Mouse (Mus musculus): Measurements from ENCODE around the gene Grip1. TPM values are rescaled to one million over a fixed set of nuclear protein-coding genes. Genes with fewer than 3 reads are reported as not detected.

Grip1 gene
- polyA plus RNA-seq, 1 experiment from 2014 or later = 3.3 TPM

- no peaks in the 10 kb centered on the region for H3K27me3 ChIP-seq (ENCODE audit: insufficient read depth, low read length)
- H3K36me3 ChIP-seq (ENCODE audit: insufficient read depth, low read length) = no peaks in the 10 kb centered on the region
- no peak overlapping the region for H3K9ac ChIP-seq (replicated peaks; ENCODE audit: low read length)
- 81% methylated on average over 24 of the region's 24 CpGs for WGBS
- no peak overlapping the region for H3K27ac ChIP-seq (ENCODE audit: low read length)
- H3K4me1 ChIP-seq (ENCODE audit: insufficient read depth, low read length) = no peaks in the 10 kb centered on the region
- H3K4me3 ChIP-seq (ENCODE audit: low read length) = no peak overlapping the region
- H3K9me3 ChIP-seq (ENCODE audit: low read length) = 0 out of 2 replicates have a peak, but pooled peaks cover 5% of the 10 kb centered on the region
- ATAC-seq (ENCODE audit: low FRiP score, low TSS enrichment) = no peak
- no peak overlapping the region for H3K4me2 ChIP-seq (replicated peaks; ENCODE audit: low read depth, low read length)
These were observed 607.9 kb downstream of the Grip1 start for GRCm38 (mm10) chr10:120061238-120062130.

- Histone ChIP-seq H3K4me1 (ENCODE audit: insufficient read depth, low read length) (no peaks in the 10 kb centered on the region), H3K4me3 (ENCODE audit: low read length) (no peak overlapping the region), H3K36me3 (ENCODE audit: insufficient read depth, low read length) (no peaks in the 10 kb centered on the region), H3K9ac (replicated peaks; ENCODE audit: low read length) (no peak overlapping the region), H3K27me3 (ENCODE audit: insufficient read depth, low read length) (no peaks in the 10 kb centered on the region), H3K4me2 (replicated peaks; ENCODE audit: low read depth, low read length) (no peak overlapping the region), H3K9me3 (ENCODE audit: low read length) (no peaks in the 10 kb centered on the region), H3K27ac (ENCODE audit: low read length) (no peak overlapping the region)
- no peak for ATAC-seq (ENCODE audit: low FRiP score, low TSS enrichment)
- WGBS = 24% methylated on average over 5 of the region's 5 CpGs
These were observed 610.8 kb downstream of the Grip1 start for GRCm38 (mm10) chr10:120064424-120064823.

GRCm38 (mm10) chr10:120066319-120066718, 612.7 kb downstream of the Grip1 start:
- Histone ChIP-seq H3K4me1 (ENCODE audit: insufficient read depth, low read length) (no peaks in the 10 kb centered on the region), H3K27ac (ENCODE audit: low read length) (no peak overlapping the region), H3K4me2 (replicated peaks; ENCODE audit: low read depth, low read length) (no peak overlapping the region), H3K9me3 (ENCODE audit: low read length) (no peaks in the 10 kb centered on the region), H3K27me3 (ENCODE audit: insufficient read depth, low read length) (no peaks in the 10 kb centered on the region), H3K36me3 (ENCODE audit: insufficient read depth, low read length) (no peaks in the 10 kb centered on the region), H3K9ac (replicated peaks; ENCODE audit: low read length) (no peak overlapping the region), H3K4me3 (ENCODE audit: low read length) (no peak overlapping the region)
- 92% methylated on average over 10 of the region's 10 CpGs for WGBS
- ATAC-seq (ENCODE audit: low FRiP score, low TSS enrichment) = no peak

- Histone ChIP-seq H3K9me3 (ENCODE audit: low read length) (no peaks in the 10 kb centered on the region), H3K4me1 (ENCODE audit: insufficient read depth, low read length) (no peaks in the 10 kb centered on the region), H3K4me3 (ENCODE audit: low read length) (no peak overlapping the region), H3K4me2 (replicated peaks; ENCODE audit: low read depth, low read length) (no peak overlapping the region), H3K9ac (replicated peaks; ENCODE audit: low read length) (no peak overlapping the region), H3K27ac (ENCODE audit: low read length) (no peak overlapping the region), H3K27me3 (ENCODE audit: insufficient read depth, low read length) (no peaks in the 10 kb centered on the region), H3K36me3 (ENCODE audit: insufficient read depth, low read length) (0 out of 2 replicates have a peak, but pooled peaks cover 4% of the 10 kb centered on the region)
- no peak for ATAC-seq (ENCODE audit: low FRiP score, low TSS enrichment)
- 88% methylated on average over 3 of the region's 3 CpGs for WGBS
These were observed 624.2 kb downstream of the Grip1 start for GRCm38 (mm10) chr10:120077850-120078249.

GRCm38 (mm10) chr10:120092548-120092947, 638.9 kb downstream of the Grip1 start:
- H3K4me2 ChIP-seq (replicated peaks; ENCODE audit: low read depth, low read length) = no peak overlapping the region
- ATAC-seq (ENCODE audit: low FRiP score, low TSS enrichment) = no peak
- H3K4me3 ChIP-seq (ENCODE audit: low read length) = no peak overlapping the region
- H3K27me3 ChIP-seq (ENCODE audit: insufficient read depth, low read length) = no peaks in the 10 kb centered on the region
- no peak overlapping the region for H3K27ac ChIP-seq (ENCODE audit: low read length)
- WGBS = 85% methylated on average over 12 of the region's 12 CpGs
- no peaks in the 10 kb centered on the region for H3K4me1 ChIP-seq (ENCODE audit: insufficient read depth, low read length)
- H3K36me3 ChIP-seq (ENCODE audit: insufficient read depth, low read length) = peaks cover 44% of the 10 kb centered on the region
- H3K9me3 ChIP-seq (ENCODE audit: low read length) = no peaks in the 10 kb centered on the region
- no peak overlapping the region for H3K9ac ChIP-seq (replicated peaks; ENCODE audit: low read length)

- no peak overlapping the region for H3K4me2 ChIP-seq (replicated peaks; ENCODE audit: low read depth, low read length)
- H3K27me3 ChIP-seq (ENCODE audit: insufficient read depth, low read length) = no peaks in the 10 kb centered on the region
- H3K4me1 ChIP-seq (ENCODE audit: insufficient read depth, low read length) = no peaks in the 10 kb centered on the region
- WGBS = 84% methylated on average over 9 of the region's 9 CpGs
- H3K9me3 ChIP-seq (ENCODE audit: low read length) = no peaks in the 10 kb centered on the region
- H3K36me3 ChIP-seq (ENCODE audit: insufficient read depth, low read length) = peaks cover 31% of the 10 kb centered on the region
- no peak overlapping the region for H3K27ac ChIP-seq (ENCODE audit: low read length)
- no peak overlapping the region for H3K4me3 ChIP-seq (ENCODE audit: low read length)
- no peak for ATAC-seq (ENCODE audit: low FRiP score, low TSS enrichment)
- H3K9ac ChIP-seq (replicated peaks; ENCODE audit: low read length) = no peak overlapping the region
These were observed 641.5 kb downstream of the Grip1 start for GRCm38 (mm10) chr10:120095136-120095535.

GRCm38 (mm10) chr10:120095716-120096115, 642.1 kb downstream of the Grip1 start:
- H3K4me2 ChIP-seq (replicated peaks; ENCODE audit: low read depth, low read length) = no peak overlapping the region
- H3K36me3 ChIP-seq (ENCODE audit: insufficient read depth, low read length) = peaks cover 31% of the 10 kb centered on the region
- H3K4me1 ChIP-seq (ENCODE audit: insufficient read depth, low read length) = no peaks in the 10 kb centered on the region
- no peak overlapping the region for H3K27ac ChIP-seq (ENCODE audit: low read length)
- no peaks in the 10 kb centered on the region for H3K27me3 ChIP-seq (ENCODE audit: insufficient read depth, low read length)
- no peak overlapping the region for H3K4me3 ChIP-seq (ENCODE audit: low read length)
- no peaks in the 10 kb centered on the region for H3K9me3 ChIP-seq (ENCODE audit: low read length)
- WGBS = 96% methylated on average over 5 of the region's 5 CpGs
- H3K9ac ChIP-seq (replicated peaks; ENCODE audit: low read length) = no peak overlapping the region
- ATAC-seq (ENCODE audit: low FRiP score, low TSS enrichment) = no peak

GRCm38 (mm10) chr10:120097564-120097963, 643.9 kb downstream of the Grip1 start:
- no peaks in the 10 kb centered on the region for H3K4me1 ChIP-seq (ENCODE audit: insufficient read depth, low read length)
- H3K9ac ChIP-seq (replicated peaks; ENCODE audit: low read length) = no peak overlapping the region
- H3K4me3 ChIP-seq (ENCODE audit: low read length) = no peak overlapping the region
- no peaks in the 10 kb centered on the region for H3K27me3 ChIP-seq (ENCODE audit: insufficient read depth, low read length)
- H3K36me3 ChIP-seq (ENCODE audit: insufficient read depth, low read length) = peaks cover 33% of the 10 kb centered on the region
- H3K9me3 ChIP-seq (ENCODE audit: low read length) = no peaks in the 10 kb centered on the region
- H3K4me2 ChIP-seq (replicated peaks; ENCODE audit: low read depth, low read length) = no peak overlapping the region
- no peak for ATAC-seq (ENCODE audit: low FRiP score, low TSS enrichment)
- no peak overlapping the region for H3K27ac ChIP-seq (ENCODE audit: low read length)
- WGBS = 74% methylated on average over 5 of the region's 5 CpGs

GRCm38 (mm10) chr10:120100806-120101205, 647.2 kb downstream of the Grip1 start:
- Histone ChIP-seq H3K27ac (ENCODE audit: low read length) (no peak overlapping the region), H3K27me3 (ENCODE audit: insufficient read depth, low read length) (no peaks in the 10 kb centered on the region), H3K4me2 (replicated peaks; ENCODE audit: low read depth, low read length) (no peak overlapping the region), H3K9ac (replicated peaks; ENCODE audit: low read length) (no peak overlapping the region), H3K36me3 (ENCODE audit: insufficient read depth, low read length) (peaks cover 37% of the 10 kb centered on the region), H3K4me3 (ENCODE audit: low read length) (no peak overlapping the region), H3K4me1 (ENCODE audit: insufficient read depth, low read length) (no peaks in the 10 kb centered on the region), H3K9me3 (ENCODE audit: low read length) (no peaks in the 10 kb centered on the region)
- 95% methylated on average over 1 of the region's 1 CpGs for WGBS
- ATAC-seq (ENCODE audit: low FRiP score, low TSS enrichment) = no peak

- 0 out of 2 replicates have a peak overlapping the region, but pooled peaks have one; percentile 74 for H3K9ac ChIP-seq (replicated peaks; ENCODE audit: low read length)
- 72% methylated on average over 3 of the region's 3 CpGs for WGBS
- peak overlapping the region; percentile 76 for H3K4me3 ChIP-seq (ENCODE audit: low read length)
- no peaks in the 10 kb centered on the region for H3K9me3 ChIP-seq (ENCODE audit: low read length)
- H3K4me1 ChIP-seq (ENCODE audit: insufficient read depth, low read length) = peaks cover 4% of the 10 kb centered on the region; the same call in 1 of the 2 replicates
- H3K27me3 ChIP-seq (ENCODE audit: insufficient read depth, low read length) = no peaks in the 10 kb centered on the region
- no peak for ATAC-seq (ENCODE audit: low FRiP score, low TSS enrichment)
- no peak overlapping the region for H3K27ac ChIP-seq (ENCODE audit: low read length)
- peaks cover 3% of the 10 kb centered on the region; the same call in 1 of the 2 replicates for H3K36me3 ChIP-seq (ENCODE audit: insufficient read depth, low read length)
- H3K4me2 ChIP-seq (replicated peaks; ENCODE audit: low read depth, low read length) = peak overlapping the region; percentile 73
These were observed 658.2 kb downstream of the Grip1 start for GRCm38 (mm10) chr10:120111691-120112319.
